In the genomic region with DNA sequence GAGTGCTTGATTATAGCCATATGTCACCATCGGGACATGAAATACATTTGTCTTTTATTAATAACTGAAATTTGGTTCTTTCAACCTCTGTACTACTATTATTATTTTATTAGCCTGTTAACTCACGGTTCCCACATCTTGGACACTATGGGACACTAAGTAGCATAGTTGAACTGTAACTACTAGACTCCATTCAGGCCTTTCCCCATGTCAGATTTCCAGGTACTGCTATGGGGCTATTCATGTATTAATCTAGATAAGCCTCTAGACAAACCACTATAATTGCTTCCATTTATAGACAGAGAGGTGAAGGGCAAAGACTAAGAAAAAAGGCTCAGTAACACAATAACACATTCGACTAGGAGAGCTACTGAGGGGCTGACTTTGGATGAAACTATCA, we compare ENCODE assay signal across 21 mouse cellular contexts. TPM values are rescaled to one million over a fixed set of nuclear protein-coding genes. Genes with fewer than 3 reads are reported as not detected.
DNase-seq lines count a peak whose midpoint lies in the region; ATAC-seq and TF ChIP-seq lines count a peak whose summit lies in the region.
"Had no signal": no experiment of that assay in that cellular context is flagged by ENCODE, and none has a peak within 500 bp of the region (broad histone marks: within the 10 kb centered on the region; RNA-seq: fewer than 3 reads in every experiment).

No protein-coding gene starts in this region.

- DNase-seq in layer of hippocampus, adult 9-10 months (ENCODE audit: low spot score) = no peak
- DNase-seq: adrenal gland, postnatal 10 days; adrenal gland, postnatal 25 days; cerebellum, adult 11 months; cerebellum, adult 18-20 months; cerebellum, adult 8-10 months; cerebellum, adult 9-11 months; cerebellum, postnatal 14 days; cerebellum, postnatal 36 days; embryo, embryonic 11 days had no signal

- ATAC-seq in intestine, embryonic 15.5 days = peak; percentile 88
- ATAC-seq in intestine, embryonic 16.5 days = peak; percentile 93
- ATAC-seq in hindbrain, embryonic 12.5 days (ENCODE audit: low FRiP score) = no peak
- ATAC-seq: forebrain, embryonic 14.5 days; forebrain, embryonic 16.5 days had no signal

- no peaks in the 10 kb centered on the region for H3K36me3 ChIP-seq in intestine, embryonic 15.5 days
- no peaks in the 10 kb centered on the region for H3K36me3 ChIP-seq in intestine, embryonic 16.5 days (ENCODE audit: control insufficient read depth, insufficient read depth, low read length)
- H3K36me3 ChIP-seq in small intestine, adult 2 months (ENCODE audit: control insufficient read depth, insufficient read depth, low read length) = no peaks in the 10 kb centered on the region
- H3K36me3 ChIP-seq in hindbrain, embryonic 12.5 days = no peaks in the 10 kb centered on the region
- H3K36me3 ChIP-seq: embryonic facial prominence, embryonic 13.5 days; embryonic facial prominence, embryonic 15.5 days; forebrain, embryonic 10.5 days; forebrain, embryonic 12.5 days had no signal

- H3K4me2 ChIP-seq in intestine, embryonic 15.5 days (replicated peaks) = no peak overlapping the region
- H3K4me2 ChIP-seq in intestine, embryonic 16.5 days (ENCODE audit: low read depth, low read length) = no peak overlapping the region
- no peak overlapping the region for H3K4me2 ChIP-seq in hindbrain, embryonic 12.5 days (replicated peaks)
- H3K4me2 ChIP-seq: embryonic facial prominence, embryonic 13.5 days; embryonic facial prominence, embryonic 15.5 days; forebrain, embryonic 12.5 days had no signal

- no peaks in the 10 kb centered on the region for H3K9me3 ChIP-seq in intestine, embryonic 15.5 days
- no peaks in the 10 kb centered on the region for H3K9me3 ChIP-seq in intestine, embryonic 16.5 days (ENCODE audit: control insufficient read depth, low read length)
- no peaks in the 10 kb centered on the region for H3K9me3 ChIP-seq in hindbrain, embryonic 12.5 days (replicated peaks)
- H3K9me3 ChIP-seq: embryonic facial prominence, embryonic 13.5 days; embryonic facial prominence, embryonic 15.5 days; forebrain, embryonic 10.5 days; forebrain, embryonic 12.5 days had no signal

- no peak overlapping the region for H3K27ac ChIP-seq in intestine, embryonic 15.5 days
- H3K27ac ChIP-seq in intestine, embryonic 16.5 days (ENCODE audit: low read length) = peak overlapping the region; percentile 78
- H3K27ac ChIP-seq in small intestine, adult 2 months (ENCODE audit: insufficient read depth, low read depth, low read length) = peak overlapping the region; percentile 81
- no peak overlapping the region for H3K27ac ChIP-seq in hindbrain, embryonic 12.5 days
- H3K27ac ChIP-seq: embryonic facial prominence, embryonic 13.5 days; embryonic facial prominence, embryonic 15.5 days; forebrain, embryonic 10.5 days; forebrain, embryonic 12.5 days had no signal

- no peak overlapping the region for H3K4me3 ChIP-seq in intestine, embryonic 15.5 days (replicated peaks)
- no peak overlapping the region for H3K4me3 ChIP-seq in intestine, embryonic 16.5 days (ENCODE audit: low read length)
- no peak overlapping the region for H3K4me3 ChIP-seq in small intestine, adult 2 months (ENCODE audit: low read depth, low read length)
- H3K4me3 ChIP-seq in hindbrain, embryonic 12.5 days = no peak overlapping the region
- H3K4me3 ChIP-seq: embryonic facial prominence, embryonic 13.5 days; embryonic facial prominence, embryonic 15.5 days; erythroblast, embryonic 14.5 days; forebrain, embryonic 10.5 days; forebrain, embryonic 12.5 days had no signal

- H3K4me1 ChIP-seq in intestine, embryonic 15.5 days (replicated peaks) = no peaks in the 10 kb centered on the region
- H3K4me1 ChIP-seq in intestine, embryonic 16.5 days (ENCODE audit: control insufficient read depth, insufficient read depth, low read length) = peaks cover 9% of the 10 kb centered on the region; the same call in 1 of the 2 replicates
- peaks cover 20% of the 10 kb centered on the region; the same call in 1 of the 2 replicates for H3K4me1 ChIP-seq in small intestine, adult 2 months (ENCODE audit: control insufficient read depth, insufficient read depth, insufficient read length, low read length)
- H3K4me1 ChIP-seq in hindbrain, embryonic 12.5 days = no peaks in the 10 kb centered on the region
- H3K4me1 ChIP-seq: embryonic facial prominence, embryonic 13.5 days; embryonic facial prominence, embryonic 15.5 days; forebrain, embryonic 12.5 days had no signal

- TF ChIP-seq CTCF in small intestine, adult 2 months (IDR thresholded peaks at IDR 0.05; ENCODE audit: extremely low read depth, insufficient read length, insufficient replicate concordance, low read depth, low read length) = no peak

- H3K9ac ChIP-seq in intestine, embryonic 15.5 days = no peak overlapping the region
- H3K9ac ChIP-seq in intestine, embryonic 16.5 days (ENCODE audit: low read depth, low read length) = no peak overlapping the region
- H3K9ac ChIP-seq in hindbrain, embryonic 12.5 days = no peak overlapping the region
- H3K9ac ChIP-seq: embryonic facial prominence, embryonic 13.5 days; embryonic facial prominence, embryonic 15.5 days; forebrain, embryonic 12.5 days had no signal

- TF ChIP-seq POLR2A in small intestine, adult 2 months (IDR thresholded peaks at IDR 0.05; ENCODE audit: low read depth, low read length) = no peak

- H3K27me3 ChIP-seq in intestine, embryonic 15.5 days (replicated peaks) = no peaks in the 10 kb centered on the region
- H3K27me3 ChIP-seq in intestine, embryonic 16.5 days (replicated peaks; ENCODE audit: control insufficient read depth, insufficient read depth, low read length) = no peaks in the 10 kb centered on the region
- no peaks in the 10 kb centered on the region for H3K27me3 ChIP-seq in small intestine, adult 2 months (ENCODE audit: control insufficient read depth, insufficient read depth, low read length)
- H3K27me3 ChIP-seq in hindbrain, embryonic 12.5 days = no peaks in the 10 kb centered on the region
- H3K27me3 ChIP-seq: embryonic facial prominence, embryonic 13.5 days; embryonic facial prominence, embryonic 15.5 days; forebrain, embryonic 12.5 days had no signal

- WGBS in intestine, embryonic 15.5 days = 77% methylated on average over 3 of the region's 3 CpGs
- 74% methylated on average over 3 of the region's 3 CpGs for WGBS in intestine, embryonic 16.5 days
- WGBS in small intestine, adult 2 months = 35% methylated on average over 3 of the region's 3 CpGs
- WGBS in hindbrain, embryonic 12.5 days = 92% methylated on average over 3 of the region's 3 CpGs

RNA-seq across cellular contexts. Expression of a gene that starts 25.7 kb away (rescaled TPM):
- polyA plus RNA-seq in intestine, embryonic 15.5 days (2015; fragmentation: Nextera tagmentation; extraction: Ambion mirVana) = 146 and 161 TPM in 2 replicates
- polyA plus RNA-seq in intestine, embryonic 16.5 days (2015; fragmentation: Nextera tagmentation; extraction: Ambion mirVana) = 250 and 291 TPM in 2 replicates
- 97.6 and 354 TPM in 2 replicates for polyA plus RNA-seq in small intestine, adult 2 months (2012; rRNA removed)
- polyA plus RNA-seq in hindbrain, embryonic 12.5 days (2016; fragmentation: Nextera tagmentation; extraction: Ambion mirVana) = 15.6 and 18.5 TPM in 2 replicates

Comparison
In these comparisons a context has a peak if more than half of its experiments do, and no peak if none do; other contexts are left out.
1. H3K27ac ChIP-seq: peak in intestine, embryonic 16.5 days (single experiment) and small intestine, adult 2 months (single experiment); none in intestine, embryonic 15.5 days (single experiment) and hindbrain, embryonic 12.5 days (single experiment).